ENCODE assay signal across 30 mouse cellular contexts in genomic region chr10:41274871-41275270, GRCm38 (mm10). TPM values are rescaled to one million over a fixed set of nuclear protein-coding genes. Genes with fewer than 3 reads are reported as not detected.
"Had no signal": no experiment of that assay in that cellular context is flagged by ENCODE, and none has a peak within 500 bp of the region (broad histone marks: within the 10 kb centered on the region; RNA-seq: fewer than 3 reads in every experiment).

No protein-coding gene starts in this region.

- H3K4me3 ChIP-seq: embryonic facial prominence, embryonic 10.5 days; embryonic facial prominence, embryonic 12.5 days; embryonic facial prominence, embryonic 13.5 days; embryonic facial prominence, embryonic 15.5 days; erythroblast, embryonic 14.5 days; forebrain, embryonic 10.5 days; forebrain, embryonic 12.5 days; forebrain, embryonic 13.5 days; forebrain, embryonic 15.5 days; gastrocnemius, adult 2 months; heart, adult 2 months; heart, embryonic 10.5 days; heart, embryonic 12.5 days had no signal

- H3K9me3 ChIP-seq: embryonic facial prominence, embryonic 10.5 days; embryonic facial prominence, embryonic 12.5 days; embryonic facial prominence, embryonic 13.5 days; embryonic facial prominence, embryonic 15.5 days; forebrain, embryonic 10.5 days; forebrain, embryonic 12.5 days; forebrain, embryonic 13.5 days; forebrain, embryonic 15.5 days; heart, embryonic 10.5 days; heart, embryonic 12.5 days had no signal

- H3K4me1 ChIP-seq: embryonic facial prominence, embryonic 15.5 days; forebrain, embryonic 10.5 days; forebrain, embryonic 12.5 days; forebrain, embryonic 13.5 days; forebrain, embryonic 15.5 days; heart, embryonic 10.5 days; heart, embryonic 12.5 days had no signal

- H3K27me3 ChIP-seq: embryonic facial prominence, embryonic 12.5 days; embryonic facial prominence, embryonic 13.5 days; embryonic facial prominence, embryonic 15.5 days; forebrain, embryonic 12.5 days; forebrain, embryonic 13.5 days; forebrain, embryonic 15.5 days; heart, embryonic 12.5 days had no signal

- H3K9ac ChIP-seq: embryonic facial prominence, embryonic 12.5 days; embryonic facial prominence, embryonic 13.5 days; embryonic facial prominence, embryonic 15.5 days; forebrain, embryonic 12.5 days; forebrain, embryonic 13.5 days; forebrain, embryonic 15.5 days; heart, embryonic 12.5 days had no signal

- H3K4me2 ChIP-seq: embryonic facial prominence, embryonic 12.5 days; embryonic facial prominence, embryonic 13.5 days; embryonic facial prominence, embryonic 15.5 days; forebrain, embryonic 12.5 days; forebrain, embryonic 13.5 days; forebrain, embryonic 15.5 days; heart, embryonic 11.5 days; heart, embryonic 12.5 days had no signal

- DNase-seq: cerebellum, adult 9-11 months; cerebellum, postnatal 10 days; embryo, embryonic 11 days; gastrocnemius, adult 2 months; gastrocnemius, postnatal 10 days; gastrocnemius, postnatal 14 days; gastrocnemius, postnatal 25 days; gastrocnemius, postnatal 36 days; heart, adult 18-20 months; heart, adult 2 months had no signal

- ATAC-seq: forebrain, embryonic 13.5 days; forebrain, embryonic 14.5 days; forebrain, embryonic 15.5 days; forebrain, embryonic 16.5 days had no signal

- H3K36me3 ChIP-seq: embryonic facial prominence, embryonic 10.5 days; embryonic facial prominence, embryonic 12.5 days; embryonic facial prominence, embryonic 13.5 days; forebrain, embryonic 10.5 days; forebrain, embryonic 12.5 days; forebrain, embryonic 15.5 days had no signal

- H3K27ac ChIP-seq: embryonic facial prominence, embryonic 10.5 days; embryonic facial prominence, embryonic 12.5 days; embryonic facial prominence, embryonic 13.5 days; embryonic facial prominence, embryonic 15.5 days; forebrain, embryonic 10.5 days; forebrain, embryonic 12.5 days; forebrain, embryonic 13.5 days; forebrain, embryonic 15.5 days; gastrocnemius, adult 2 months; heart, adult 2 months; heart, embryonic 10.5 days had no signal

RNA-seq across cellular contexts. Expression of gene Ak9, which starts 28.9 kb away (rescaled TPM):
- total RNA-seq: common myeloid progenitor, adult 5-6 weeks; gastrocnemius, adult 18-20 months; gastrocnemius, adult 2 months; gastrocnemius, adult 8-10 months; gastrocnemius, postnatal 10 days; gastrocnemius, postnatal 14 days; gastrocnemius, postnatal 25 days; gastrocnemius, postnatal 36 days; gastrocnemius, postnatal 4 days; granulocyte monocyte progenitor cell, adult 5-6 weeks; heart, adult 2 months had no signal
- polyA plus RNA-seq: embryonic facial prominence, embryonic 11.5 days; erythroblast, embryonic 14.5 days had no signal
